Mouse (Mus musculus): ENCODE results near the gene Gsdmc4. TPM values are rescaled to one million over a fixed set of nuclear protein-coding genes. Genes with fewer than 3 reads are reported as not detected.
"Not testable (repeated sequence)": the region's sequence is repeated elsewhere in the genome, so short reads cannot be mapped to it uniquely, and the experiment has no call there.

Gene Gsdmc4
- 1.8 and 1.9 TPM in 2 replicates for polyA plus RNA-seq (2015; fragmentation: Nextera tagmentation; extraction: Ambion mirVana)

- H3K4me2 ChIP-seq (replicated peaks; ENCODE audit: low read depth); DNase-seq (ENCODE audit: low spot score); H3K4me1 ChIP-seq (replicated peaks; ENCODE audit: control insufficient read depth, insufficient read depth); H3K36me3 ChIP-seq (ENCODE audit: control insufficient read depth, insufficient read depth, low read length); H3K27me3 ChIP-seq (ENCODE audit: control insufficient read depth, insufficient read depth, low read length); H3K4me3 ChIP-seq (ENCODE audit: low read depth, low read length); H3K9ac ChIP-seq (ENCODE audit: low read length); H3K9me3 ChIP-seq (ENCODE audit: control insufficient read depth, low read length); H3K27ac ChIP-seq (replicated peaks); ATAC-seq (ENCODE audit: low FRiP score, low TSS enrichment): not testable (repeated sequence)
- WGBS, result 70% methylated on average over 2 of the region's 2 CpGs
Observed at GRCm38 (mm10) chr15:63912197-63912596, at the start of gene Gsdmc4. TSS of gene Gsdmc4 (minus strand) at chr15:63912297.

DNA sequence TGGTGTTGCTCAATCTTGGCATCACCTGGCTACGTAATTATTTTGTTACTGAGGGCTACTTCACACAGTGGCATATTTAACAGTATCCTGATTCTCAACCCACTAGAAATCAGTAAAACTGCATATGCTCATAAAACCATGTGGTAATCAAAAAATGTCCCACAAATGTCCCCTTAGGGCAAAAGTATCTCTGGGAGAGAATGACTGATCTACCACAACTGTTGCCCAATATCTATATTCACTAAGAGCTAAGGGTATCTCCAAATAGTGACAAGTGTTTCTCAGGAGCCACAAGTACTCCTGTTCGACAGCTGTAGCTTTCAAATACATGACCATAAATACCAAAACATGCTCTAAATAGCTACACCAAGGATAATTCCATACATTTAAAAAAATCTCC, 48.4 kb upstream of the Gsdmc4 start:
- 96% methylated on average over 2 of the region's 2 CpGs for WGBS
- ATAC-seq (ENCODE audit: low FRiP score, low TSS enrichment), result no peak

DNA sequence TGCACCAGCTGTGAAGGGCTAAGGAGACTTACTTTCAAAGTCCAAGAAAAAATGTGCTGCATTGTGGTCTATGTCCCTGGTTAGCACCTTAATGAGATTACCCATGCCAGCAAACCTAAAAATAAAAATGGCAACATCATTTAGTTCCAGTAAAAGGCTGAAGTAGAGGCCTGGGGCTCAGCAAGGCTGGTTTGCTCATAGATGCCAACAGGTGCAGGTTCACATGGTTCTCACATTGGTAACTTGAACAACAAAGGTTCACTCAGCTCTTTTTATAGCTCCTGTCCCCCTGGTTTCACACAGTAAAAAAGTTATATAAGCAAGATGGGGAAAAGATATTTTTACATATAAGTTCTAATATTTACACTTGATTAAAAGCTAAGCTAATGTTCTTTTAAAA, 45.5 kb upstream of the Gsdmc4 start:
- Histone ChIP-seq H3K4me2 (replicated peaks; ENCODE audit: low read depth) (no peak overlapping the region), H3K9ac (ENCODE audit: low read length) (no peak overlapping the region), H3K9me3 (ENCODE audit: control insufficient read depth, low read length) (no peaks in the 10 kb centered on the region), H3K36me3 (ENCODE audit: control insufficient read depth, insufficient read depth, low read length) (no peaks in the 10 kb centered on the region), H3K4me1 (replicated peaks; ENCODE audit: control insufficient read depth, insufficient read depth) (no peaks in the 10 kb centered on the region), H3K4me3 (ENCODE audit: low read depth, low read length) (no peak overlapping the region), H3K27me3 (ENCODE audit: control insufficient read depth, insufficient read depth, low read length) (no peaks in the 10 kb centered on the region), H3K27ac (replicated peaks) (no peak overlapping the region)
- DNase-seq (ENCODE audit: low spot score), result no peak
- no peak for TF ChIP-seq EP300 (optimal IDR thresholded peaks at IDR 0.05)
- no peak for TF ChIP-seq CTCF (IDR thresholded peaks at IDR 0.05; ENCODE audit: low read depth)
- no peak for ATAC-seq (ENCODE audit: low FRiP score, low TSS enrichment)

More for the DNA sequence above, 48.4 kb upstream of the Gsdmc4 start:
- Histone ChIP-seq H3K4me2 (replicated peaks; ENCODE audit: low read depth) (no peak overlapping the region), H3K27ac (replicated peaks) (no peak overlapping the region), H3K4me1 (replicated peaks; ENCODE audit: control insufficient read depth, insufficient read depth) (no peaks in the 10 kb centered on the region), H3K36me3 (ENCODE audit: control insufficient read depth, insufficient read depth, low read length) (no peaks in the 10 kb centered on the region), H3K27me3 (ENCODE audit: control insufficient read depth, insufficient read depth, low read length) (no peaks in the 10 kb centered on the region), H3K4me3 (ENCODE audit: low read depth, low read length) (no peak overlapping the region), H3K9me3 (ENCODE audit: control insufficient read depth, low read length) (no peaks in the 10 kb centered on the region), H3K9ac (ENCODE audit: low read length) (no peak overlapping the region)
- no peak for DNase-seq (ENCODE audit: low spot score)
- TF ChIP-seq EP300 (optimal IDR thresholded peaks at IDR 0.05) (no peak), CTCF (IDR thresholded peaks at IDR 0.05; ENCODE audit: low read depth) (no peak)

- H3K4me3 ChIP-seq (ENCODE audit: low read depth, low read length), result no peak overlapping the region
- WGBS, result 52% methylated on average over 4 of the region's 4 CpGs
- no peak overlapping the region for H3K4me2 ChIP-seq (replicated peaks; ENCODE audit: low read depth)
- no peak for DNase-seq (ENCODE audit: low spot score)
- no peaks in the 10 kb centered on the region for H3K4me1 ChIP-seq (replicated peaks; ENCODE audit: control insufficient read depth, insufficient read depth)
- no peak overlapping the region for H3K27ac ChIP-seq (replicated peaks)
- H3K36me3 ChIP-seq (ENCODE audit: control insufficient read depth, insufficient read depth, low read length), result no peaks in the 10 kb centered on the region
- H3K9ac ChIP-seq (ENCODE audit: low read length), result no peak overlapping the region
- no peaks in the 10 kb centered on the region for H3K9me3 ChIP-seq (ENCODE audit: control insufficient read depth, low read length)
- no peak for TF ChIP-seq EP300 (optimal IDR thresholded peaks at IDR 0.05)
- no peak for TF ChIP-seq CTCF (IDR thresholded peaks at IDR 0.05; ENCODE audit: low read depth)
- H3K27me3 ChIP-seq (ENCODE audit: control insufficient read depth, insufficient read depth, low read length), result no peaks in the 10 kb centered on the region
- ATAC-seq (ENCODE audit: low FRiP score, low TSS enrichment), result no peak
Observed at GRCm38 (mm10) chr15:63953256-63953655, 41.2 kb upstream of the Gsdmc4 start.

- TF ChIP-seq CTCF (IDR thresholded peaks at IDR 0.05; ENCODE audit: low read depth) (no peak), EP300 (optimal IDR thresholded peaks at IDR 0.05) (no peak)
- no peak for DNase-seq (ENCODE audit: low spot score)
- no peak overlapping the region for H3K9ac ChIP-seq (ENCODE audit: low read length)
- H3K4me3 ChIP-seq (ENCODE audit: low read depth, low read length), result no peak overlapping the region
- H3K27me3 ChIP-seq (ENCODE audit: control insufficient read depth, insufficient read depth, low read length), result no peaks in the 10 kb centered on the region
- H3K27ac ChIP-seq (replicated peaks), result no peak overlapping the region
- no peak for ATAC-seq (ENCODE audit: low FRiP score, low TSS enrichment)
- 90% methylated on average over 1 of the region's 1 CpGs for WGBS
- H3K4me1 ChIP-seq (replicated peaks; ENCODE audit: control insufficient read depth, insufficient read depth), result no peaks in the 10 kb centered on the region
- no peaks in the 10 kb centered on the region for H3K9me3 ChIP-seq (ENCODE audit: control insufficient read depth, low read length)
- no peak overlapping the region for H3K4me2 ChIP-seq (replicated peaks; ENCODE audit: low read depth)
- H3K36me3 ChIP-seq (ENCODE audit: control insufficient read depth, insufficient read depth, low read length), result peaks cover 2% of the 10 kb centered on the region; the same call in 1 of the 2 replicates
Observed at GRCm38 (mm10) chr15:63941221-63941620, 29.1 kb upstream of the Gsdmc4 start.

DNA sequence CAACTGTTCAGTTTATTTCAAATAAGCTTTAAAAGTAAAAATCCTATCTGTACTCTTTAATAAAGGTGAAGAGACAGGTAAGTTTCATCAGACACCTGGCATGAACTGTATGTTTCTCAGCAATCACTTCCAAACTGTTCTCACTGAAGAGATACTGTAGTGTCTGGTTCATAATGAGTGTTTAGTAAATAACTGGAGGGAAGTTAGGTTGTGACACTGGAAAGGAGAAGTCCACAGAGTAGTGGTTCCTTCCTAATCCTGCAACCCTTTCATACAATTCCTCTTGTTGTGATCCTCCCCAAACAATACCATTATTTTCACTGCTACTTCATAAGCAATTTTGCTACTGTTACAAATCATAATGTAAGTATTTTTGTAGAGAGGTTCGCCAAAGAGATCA, 20.6 kb upstream of the Gsdmc4 start:
- H3K9ac ChIP-seq (ENCODE audit: low read length), result no peak overlapping the region
- H3K4me2 ChIP-seq (replicated peaks; ENCODE audit: low read depth), result no peak overlapping the region
- no peaks in the 10 kb centered on the region for H3K9me3 ChIP-seq (ENCODE audit: control insufficient read depth, low read length)
- H3K36me3 ChIP-seq (ENCODE audit: control insufficient read depth, insufficient read depth, low read length), result peaks cover 11% of the 10 kb centered on the region
- no peak overlapping the region for H3K27ac ChIP-seq (replicated peaks)
- H3K4me1 ChIP-seq (replicated peaks; ENCODE audit: control insufficient read depth, insufficient read depth), result no peaks in the 10 kb centered on the region
- no peak for ATAC-seq (ENCODE audit: low FRiP score, low TSS enrichment)
- TF ChIP-seq EP300 (optimal IDR thresholded peaks at IDR 0.05), result no peak
- H3K27me3 ChIP-seq (ENCODE audit: control insufficient read depth, insufficient read depth, low read length), result no peaks in the 10 kb centered on the region
- H3K4me3 ChIP-seq (ENCODE audit: low read depth, low read length), result no peak overlapping the region
- 94% methylated on average over 1 of the region's 1 CpGs for WGBS
- no peak for DNase-seq (ENCODE audit: low spot score)
